Mouse (Mus musculus) liver, embryonic 12.5 days (tissue): ENCODE measurements at regions not wholly inside any gene's neighbourhood (a gene's known extent, or its start where the extent isn't known, plus 50 kb on each side); places are given as distances from the start of the nearest gene placed in this dataset.

Source experiments
- ATAC-seq: fragments of 200-750 bp; cut with Nextera tagmentation; 2 replicates; pipeline ENCODE4 v1.8.0; 2017; ENCODE audit warnings: moderate number of reproducible peaks, mild to moderate bottlenecking, moderate library complexity
- H3K27ac ChIP-seq: fragments of 300-500 bp; sonication (generic); 2 replicates; pipeline ENCODE4 v1.5.1; 2016; ENCODE audit warnings: mild to moderate bottlenecking
- H3K27me3 ChIP-seq: fragments of 300-500 bp; sonication (generic); replicated peaks from 2 replicates; pipeline ENCODE4 v1.6.1; 2016; ENCODE audit warnings: mild to moderate bottlenecking, moderate library complexity
- H3K36me3 ChIP-seq: fragments of 300-500 bp; sonication (generic); 2 replicates; pipeline ENCODE4 v1.6.1; 2016; ENCODE audit warnings: mild to moderate bottlenecking, moderate library complexity
- H3K4me1 ChIP-seq: fragments of 300-500 bp; sonication (generic); 2 replicates; pipeline ENCODE4 v1.6.1; 2016
- H3K4me2 ChIP-seq: fragments of 300-500 bp; sonication (generic); 2 replicates; pipeline ENCODE4 v1.6.1; 2016; ENCODE audit warnings: mild to moderate bottlenecking, moderate library complexity
- H3K4me3 ChIP-seq: fragments of 300-500 bp; sonication (generic); 2 replicates; pipeline ENCODE4 v1.5.1; 2016; ENCODE audit warnings: mild to moderate bottlenecking, moderate library complexity
- H3K9ac ChIP-seq: fragments of 300-500 bp; sonication (generic); 2 replicates; pipeline ENCODE4 v1.6.1; 2016; ENCODE audit warnings: mild to moderate bottlenecking, moderate library complexity
- H3K9me3 ChIP-seq: fragments of 300-500 bp; sonication (generic); replicated peaks from 2 replicates; pipeline ENCODE4 v1.6.1; 2016; ENCODE audit warnings: mild to moderate bottlenecking, moderate library complexity
- WGBS: fragments of 180-500 bp; shearing (Covaris S2); methylation state at CpG from one replicate; pipeline ENCODE4 v1.1.7; 2016; ENCODE audit not compliant: insufficient replicate concordance; 5-methylcytosine and 5-hydroxymethylcytosine counted together

GRCm38 (mm10) chr15:81529002-81529401 is 56.1 kb upstream of the Ep300 start:
- Histone ChIP-seq H3K4me2 (no peak overlapping the region), H3K9me3 (no peaks in the 10 kb centered on the region), H3K4me3 (no peak overlapping the region), H3K4me1 (peaks cover 56% of the 10 kb centered on the region), H3K36me3 (no peaks in the 10 kb centered on the region), H3K9ac (no peak overlapping the region), H3K27ac (peak overlapping the region; percentile 72), H3K27me3 (0 out of 2 replicates have a peak, but pooled peaks cover 5% of the 10 kb centered on the region)
- no peak for ATAC-seq
- WGBS = 69% methylated on average over 4 of the region's 4 CpGs

- no peaks in the 10 kb centered on the region for H3K36me3 ChIP-seq
- peak overlapping the region; percentile 72 for H3K27ac ChIP-seq
- H3K9ac ChIP-seq = 0 out of 2 replicates have a peak overlapping the region, but pooled peaks have one; percentile 27
- H3K27me3 ChIP-seq = no peaks in the 10 kb centered on the region
- no peaks in the 10 kb centered on the region for H3K9me3 ChIP-seq
- H3K4me1 ChIP-seq = peaks cover 57% of the 10 kb centered on the region
- H3K4me2 ChIP-seq = peak overlapping the region; percentile 43
- no peak overlapping the region for H3K4me3 ChIP-seq
- peak; percentile 97 for ATAC-seq
- 31% methylated on average over 1 of the region's 1 CpGs for WGBS
Measured at GRCm38 (mm10) chr15:81530493-81530892, 54.7 kb upstream of the Ep300 start.

- Histone ChIP-seq H3K4me3 (no peak overlapping the region), H3K9me3 (no peaks in the 10 kb centered on the region), H3K27me3 (no peaks in the 10 kb centered on the region), H3K27ac (peak overlapping the region; percentile 48), H3K36me3 (no peaks in the 10 kb centered on the region), H3K9ac (no peak overlapping the region), H3K4me1 (peaks cover 52% of the 10 kb centered on the region), H3K4me2 (peak overlapping the region; percentile 10)
- ATAC-seq = no peak
- 24% methylated on average over 6 of the region's 6 CpGs for WGBS
Measured at GRCm38 (mm10) chr15:81534546-81534945, 50.6 kb upstream of the Ep300 start.
